Mouse (Mus musculus) thymus, postnatal 10 days (tissue): ENCODE data around the gene Ern1.
"Not testable (repeated sequence)": the region's sequence is repeated elsewhere in the genome, so short reads cannot be mapped to it uniquely, and the experiment has no call there.

ENCODE experiments used
- DNase-seq, 2 experiments: peaks; one replicate each; pipeline ENCODE4 v3.0.0; 2021; ENCODE audit warnings: low spot score in 2 of 2

Gene Ern1

DNA sequence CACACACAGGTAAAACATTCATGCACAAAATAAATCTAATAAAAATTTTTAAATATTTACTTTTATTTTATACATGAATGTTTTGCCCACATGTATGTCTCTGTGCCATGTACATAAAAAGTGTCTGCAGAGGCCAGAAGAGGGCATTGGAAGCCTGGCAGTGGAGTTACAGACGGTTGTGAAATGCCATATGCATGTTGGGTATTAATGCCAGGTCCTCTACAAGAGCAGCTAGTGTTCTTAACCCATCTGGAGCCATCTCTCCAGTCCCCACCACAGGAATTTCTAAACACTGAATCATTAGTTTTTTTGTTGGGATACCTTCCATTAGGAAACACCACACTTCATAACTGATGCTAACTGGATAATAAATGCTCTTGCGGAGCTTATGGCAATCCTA, 50.1 kb downstream of the Ern1 start:
- no peak for DNase-seq

DNA sequence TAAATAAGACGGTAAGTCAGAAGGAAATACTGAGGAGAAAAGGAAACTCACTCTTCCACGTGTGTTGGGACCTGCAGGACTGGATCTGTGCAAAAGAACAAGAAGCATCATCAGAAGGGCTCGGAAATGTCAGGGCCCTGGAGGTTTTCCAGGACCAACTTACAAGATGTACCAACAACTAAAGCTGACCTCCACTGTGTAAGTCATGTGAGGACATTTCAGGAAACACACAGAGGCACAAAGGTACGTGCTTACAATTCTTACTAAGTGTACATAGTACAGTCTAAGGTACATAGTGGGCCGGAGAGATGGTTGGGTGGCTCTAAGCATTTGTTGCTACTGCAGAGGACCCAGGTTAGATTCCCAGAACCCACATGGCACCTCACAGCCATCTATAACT, 50.6 kb downstream of the Ern1 start:
- DNase-seq = no peak

DNA sequence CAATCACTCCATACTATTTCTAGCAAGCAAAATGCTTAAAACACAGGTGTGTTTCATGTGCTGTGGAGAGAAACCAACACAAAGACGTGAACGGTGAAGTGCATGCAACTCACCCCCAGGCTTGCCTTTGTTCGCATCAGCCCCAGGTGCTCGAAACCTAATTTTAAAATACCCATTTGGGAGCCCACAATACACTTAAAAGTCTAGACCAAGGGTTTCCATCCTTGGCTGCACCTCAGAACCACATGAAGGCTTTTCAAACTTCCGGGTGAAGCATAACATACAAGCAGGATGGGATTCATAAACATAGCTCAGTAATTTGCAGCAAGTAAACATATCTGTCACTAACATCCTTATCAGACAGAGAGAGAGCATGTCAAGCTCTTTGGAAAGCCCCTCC, 57.3 kb downstream of the Ern1 start:
- peak; percentile 14 to 37 for DNase-seq

DNA sequence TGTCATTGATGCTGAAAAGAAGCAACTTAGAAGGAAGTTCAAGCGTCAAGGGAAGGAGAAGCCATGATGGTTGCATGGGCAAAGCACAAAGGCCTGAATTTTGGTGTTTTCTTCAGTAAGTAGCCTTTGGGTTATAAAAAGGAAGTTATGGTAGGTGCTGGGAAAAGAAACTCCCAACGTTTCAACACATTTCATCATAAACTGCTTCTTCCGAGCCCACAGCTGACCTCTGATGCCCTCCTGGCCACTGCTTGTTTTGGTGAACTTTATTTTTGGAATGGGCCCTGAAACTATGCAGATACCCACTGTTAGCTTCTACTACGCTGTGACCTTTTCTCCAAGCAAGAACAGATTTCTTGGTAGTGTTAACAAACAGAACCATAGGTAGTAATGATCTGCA, 58.0 kb downstream of the Ern1 start:
- no peak for DNase-seq

DNA sequence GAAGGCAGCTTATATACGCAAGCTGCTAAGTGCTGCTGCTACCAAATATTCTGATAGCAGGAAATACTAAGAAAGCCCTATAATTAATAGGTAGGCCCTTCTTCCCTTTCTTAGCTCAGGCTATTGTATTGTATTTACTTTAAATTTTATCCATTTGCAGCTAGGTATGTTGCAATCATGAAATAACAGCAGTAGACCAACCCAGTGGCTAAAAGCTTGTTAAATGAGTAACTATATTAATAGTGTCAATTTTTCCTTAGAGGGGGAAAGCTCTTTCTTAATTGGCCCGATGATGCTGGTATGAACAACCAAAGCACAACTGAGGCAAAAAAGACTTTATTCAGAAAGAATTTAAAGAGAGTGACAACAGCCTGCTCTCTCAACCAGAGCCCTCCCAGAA, 59.1 kb downstream of the Ern1 start:
- no peak for DNase-seq

DNA sequence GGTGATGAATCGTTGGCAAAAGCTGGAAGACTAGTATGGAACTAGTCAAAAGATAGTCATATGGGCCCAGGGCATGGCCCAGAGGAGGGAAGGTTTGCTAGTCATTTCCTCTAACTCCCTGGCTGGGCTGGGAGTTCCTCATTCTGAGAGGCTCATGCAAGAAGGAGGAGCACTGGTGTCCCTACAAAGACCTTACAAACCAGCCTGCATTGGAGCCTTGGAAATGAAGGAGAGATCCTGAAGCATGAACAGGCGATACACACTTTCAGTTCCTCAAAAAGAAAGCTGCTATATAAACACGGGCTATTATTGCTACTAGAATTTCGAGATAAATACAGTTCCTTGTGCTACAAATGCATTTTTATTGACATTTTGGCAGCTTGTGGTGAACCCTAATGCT, 59.5 kb downstream of the Ern1 start:
- no peak for DNase-seq

DNA sequence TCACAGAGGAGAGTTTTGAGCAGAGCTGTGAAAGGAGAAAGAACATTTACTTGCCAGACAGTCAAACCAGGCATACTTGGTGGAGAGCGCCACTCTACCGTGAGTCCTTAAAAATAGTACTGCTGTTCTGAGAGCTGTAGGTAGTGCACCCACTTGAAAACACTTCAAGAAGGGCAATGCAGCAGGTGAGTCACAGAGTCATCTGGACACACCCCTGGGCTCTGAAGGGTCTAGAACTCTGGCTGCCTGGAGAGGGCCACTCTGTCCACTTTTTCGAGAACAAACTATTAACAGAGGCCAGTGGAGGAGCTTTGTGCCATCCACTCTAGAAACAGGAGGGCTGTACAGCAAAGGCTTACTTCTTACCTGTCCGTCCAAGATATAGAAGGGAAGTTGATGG, 61.2 kb downstream of the Ern1 start:
- no peak for DNase-seq

DNA sequence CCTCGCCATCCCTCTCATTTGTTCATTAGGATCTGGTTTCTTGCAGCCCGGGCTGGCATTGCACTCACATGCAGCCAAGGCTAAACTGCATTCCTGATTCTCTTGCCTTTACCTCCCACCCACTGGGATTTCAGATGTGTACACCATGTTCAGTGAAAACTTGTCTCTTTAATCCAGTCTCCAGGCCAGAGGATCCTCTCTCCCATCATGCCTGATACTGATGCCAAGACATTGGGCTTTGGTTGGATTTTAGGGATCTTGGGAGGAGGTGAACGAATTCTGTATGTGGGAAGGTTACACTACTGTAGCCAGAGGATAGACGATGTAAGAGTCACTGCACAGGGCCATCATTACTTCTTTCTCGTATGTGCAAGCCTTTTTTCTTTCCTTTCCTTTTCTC, 62.5 kb downstream of the Ern1 start:
- no peak for DNase-seq

DNA sequence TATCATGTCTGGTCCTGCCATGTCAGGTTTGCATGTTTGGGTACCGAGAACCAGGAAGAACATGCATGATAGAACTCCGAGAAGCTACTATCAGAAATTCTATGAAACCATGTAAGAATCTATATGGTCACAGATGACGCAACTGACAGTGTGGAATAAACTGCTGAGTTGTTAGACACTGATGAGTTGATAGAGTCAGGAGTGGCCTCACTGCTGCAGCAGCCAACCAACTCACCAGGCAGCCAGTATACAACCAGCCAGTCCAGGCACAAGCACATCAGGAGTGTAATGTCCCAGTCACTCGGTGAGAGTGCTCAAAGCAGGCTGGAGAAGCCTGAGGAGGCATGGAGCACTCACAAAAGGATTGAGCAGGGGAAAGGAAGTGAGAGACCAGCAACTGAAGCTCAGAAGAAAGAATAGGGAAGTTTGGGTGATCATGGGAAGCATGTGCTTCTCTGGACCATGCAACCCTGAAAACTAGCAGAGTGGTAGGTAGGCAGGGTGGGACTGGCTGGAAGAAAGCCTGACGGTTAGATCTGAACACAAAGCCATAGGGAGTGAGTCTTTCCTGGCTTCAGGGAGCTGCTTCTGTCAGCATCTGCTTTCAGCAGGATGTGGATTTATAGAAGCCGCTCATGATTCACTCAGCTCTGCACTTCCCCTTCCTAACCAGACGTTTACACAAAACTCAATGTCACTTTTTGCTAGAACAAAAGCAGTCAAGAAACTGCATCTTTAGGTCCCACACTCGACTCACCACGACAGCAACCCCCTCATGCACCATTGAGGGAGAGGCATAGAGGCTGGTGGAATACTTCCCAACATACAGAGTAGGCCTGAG, 68.2 kb downstream of the Ern1 start:
- DNase-seq = no peak

DNA sequence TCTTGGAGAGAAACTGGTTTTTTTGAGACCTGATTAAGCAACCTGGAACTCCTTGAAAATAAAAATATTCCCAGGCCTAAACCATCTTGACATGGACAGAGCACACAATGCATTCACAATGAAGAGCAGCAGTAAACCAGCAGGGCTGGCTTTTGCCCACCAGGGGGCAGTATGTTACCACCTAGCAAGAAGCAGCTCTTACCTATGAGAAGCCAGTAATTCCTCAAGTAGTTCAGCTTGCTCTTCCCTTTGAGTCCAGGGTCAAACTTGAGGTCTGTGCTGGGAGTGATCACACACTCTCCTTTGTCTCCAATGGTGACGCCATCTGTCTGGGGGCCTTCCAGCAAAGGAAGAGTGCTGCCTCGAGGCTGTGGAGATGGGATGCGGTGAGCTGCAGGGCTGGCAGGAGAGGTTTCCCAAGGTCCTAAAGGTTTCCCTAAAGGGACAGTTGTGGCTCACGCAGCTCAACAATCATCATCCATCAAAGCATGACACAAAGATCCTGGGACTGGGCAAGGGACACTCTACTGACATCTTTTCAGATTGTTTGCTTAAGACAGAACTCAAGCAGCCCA, 68.9 kb downstream of the Ern1 start:
- DNase-seq = peak; percentile 56 to 86

DNA sequence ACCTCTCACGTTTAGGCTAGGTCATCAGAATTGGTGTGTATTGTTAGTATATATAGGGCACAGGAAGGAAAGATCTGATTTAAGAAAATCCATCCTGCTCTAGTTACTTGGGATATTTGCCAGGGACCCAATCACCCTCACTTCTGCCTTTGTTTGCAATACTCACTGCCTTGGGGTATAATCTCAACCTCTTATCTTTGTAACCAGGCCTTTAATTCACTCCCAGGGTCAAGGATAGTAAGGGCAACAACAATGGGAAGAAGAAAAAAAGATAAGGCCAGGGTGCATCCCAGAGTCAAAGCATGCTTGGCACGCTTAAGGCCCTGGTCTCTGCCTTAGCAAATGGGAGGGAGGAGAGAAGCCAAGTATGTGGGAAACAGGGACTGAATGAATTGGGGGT, 69.8 kb downstream of the Ern1 start:
- no peak for DNase-seq

DNA sequence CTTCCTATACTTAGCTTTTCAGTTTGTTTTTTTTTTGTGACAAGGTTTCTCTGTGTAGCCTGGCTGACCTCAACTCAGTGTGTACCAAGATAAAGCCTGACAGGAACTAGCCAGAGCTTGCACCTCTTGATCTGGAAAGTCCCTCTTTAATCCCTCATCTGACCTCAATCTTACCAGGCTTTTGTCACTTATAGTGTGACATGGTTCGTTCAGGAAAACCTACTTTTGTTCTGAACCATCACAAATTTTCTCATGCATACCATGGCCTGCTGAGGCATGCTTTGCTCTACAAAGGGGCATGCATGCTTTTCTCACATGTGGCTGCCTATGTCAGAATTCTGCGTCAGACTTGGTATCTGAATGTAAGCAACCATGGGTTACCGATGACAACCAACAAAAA, 71.3 kb downstream of the Ern1 start:
- DNase-seq = no peak

DNA sequence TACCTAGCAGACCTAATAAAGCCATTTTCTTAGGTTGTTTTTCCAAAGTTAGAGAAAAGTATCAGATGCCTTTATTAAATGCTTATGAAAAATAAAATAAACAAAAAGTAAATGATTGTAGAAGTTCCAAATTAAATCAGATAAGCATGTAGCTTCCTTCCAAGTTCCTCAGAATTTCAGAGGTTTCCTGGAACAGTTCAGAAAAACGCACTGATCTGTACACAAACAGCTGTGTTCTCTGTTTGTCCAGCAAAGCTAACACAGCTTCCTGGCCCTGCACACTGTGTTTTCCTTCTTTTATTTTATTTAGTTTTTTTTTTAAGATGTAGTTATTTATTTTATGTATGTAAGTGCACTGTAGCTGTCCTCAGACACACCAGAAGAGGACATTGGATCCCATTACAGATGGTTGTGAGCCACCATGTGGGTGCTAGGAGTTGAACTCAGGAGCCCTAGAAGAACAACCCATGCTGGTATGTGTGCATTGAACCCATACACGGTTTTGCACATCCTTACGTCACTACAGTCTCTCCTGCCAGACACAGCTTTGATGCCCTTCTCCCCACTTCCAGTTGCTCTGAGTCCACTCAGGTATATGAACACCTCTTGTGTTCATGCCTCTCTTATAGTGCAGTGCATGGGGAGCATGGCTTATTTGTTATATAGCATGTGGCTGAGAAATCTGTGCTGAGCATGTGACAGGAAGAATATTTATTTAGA, 74.9 kb downstream of the Ern1 start:
- DNase-seq = no peak

DNA sequence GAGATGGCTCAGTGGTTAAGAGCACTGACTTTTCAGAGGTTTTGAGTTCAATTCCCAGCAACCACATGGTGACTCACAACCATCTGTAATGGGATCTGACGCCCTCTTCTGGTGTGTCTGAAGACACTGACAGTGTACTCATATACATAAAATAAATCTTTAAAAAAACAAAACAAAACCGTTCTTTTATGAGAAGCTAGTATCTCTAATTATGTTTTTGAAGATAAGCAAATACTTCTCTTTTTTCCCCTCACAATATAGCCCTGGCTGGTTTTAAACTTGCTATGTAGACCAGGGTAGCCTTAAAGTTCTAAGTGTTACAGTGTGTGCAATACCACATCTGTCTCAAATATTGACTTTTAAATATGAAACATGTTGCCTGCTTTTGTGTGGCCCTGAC, 76.5 kb downstream of the Ern1 start:
- DNase-seq = no peak

DNA sequence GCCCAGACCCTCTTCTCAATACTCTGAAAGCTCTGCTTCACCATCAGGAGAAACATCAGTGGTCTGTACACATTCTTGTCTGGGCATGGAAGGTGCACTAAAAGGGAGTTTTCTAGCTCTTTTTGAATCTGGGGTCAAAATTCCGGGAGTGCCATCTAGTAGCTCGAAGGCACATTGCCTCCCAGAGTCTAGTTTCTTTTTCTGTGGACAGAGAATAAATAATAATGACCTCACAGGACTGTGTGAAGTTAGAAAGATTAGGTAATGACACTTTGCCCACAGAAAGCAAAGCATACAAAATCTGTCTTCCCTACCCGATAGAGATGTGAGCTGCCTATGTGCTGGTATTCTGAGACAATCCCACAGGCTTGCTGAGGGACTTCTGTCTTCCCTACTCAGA, 77.1 kb downstream of the Ern1 start:
- no peak for DNase-seq

DNA sequence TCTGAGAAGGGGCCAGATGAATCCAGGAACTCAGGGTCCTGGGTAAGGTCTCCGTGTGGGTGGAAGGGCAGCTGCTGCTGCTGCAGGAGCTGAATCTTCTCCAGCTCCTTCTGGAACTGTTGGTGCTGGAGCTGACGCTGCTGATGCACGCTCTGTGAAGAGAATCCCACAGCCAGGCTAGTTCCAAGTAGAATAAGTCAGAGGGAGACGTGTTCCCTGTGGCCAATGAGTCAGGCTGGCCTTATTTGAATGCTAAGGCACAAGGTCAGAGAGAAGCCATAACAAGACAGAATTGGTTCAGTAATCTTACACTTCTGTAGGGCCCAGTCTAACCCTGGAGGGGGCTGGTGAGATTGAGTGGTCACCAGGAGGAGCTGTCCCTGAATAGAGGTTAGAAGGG, 77.6 kb downstream of the Ern1 start:
- no peak for DNase-seq

DNA sequence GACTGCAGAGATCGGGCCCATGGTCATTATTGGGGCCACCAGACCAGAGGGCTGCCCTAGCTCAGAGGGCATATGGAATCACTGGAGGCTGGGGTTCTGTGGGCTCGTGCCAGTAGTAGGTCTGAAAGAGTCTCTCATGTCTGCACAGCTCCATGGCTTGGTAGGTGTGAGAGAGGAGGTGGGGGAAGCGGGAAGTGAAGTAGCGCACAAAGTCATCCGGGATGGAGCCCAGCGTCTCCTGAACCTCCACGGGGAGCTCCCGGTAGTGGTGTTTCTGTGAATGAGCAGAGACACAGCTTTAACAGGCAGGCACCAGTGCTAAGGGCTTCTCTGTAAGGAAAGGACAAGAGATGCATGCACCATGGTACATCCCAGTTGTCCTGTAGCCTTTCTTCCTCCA, 89.2 kb downstream of the Ern1 start:
- no peak for DNase-seq

DNA sequence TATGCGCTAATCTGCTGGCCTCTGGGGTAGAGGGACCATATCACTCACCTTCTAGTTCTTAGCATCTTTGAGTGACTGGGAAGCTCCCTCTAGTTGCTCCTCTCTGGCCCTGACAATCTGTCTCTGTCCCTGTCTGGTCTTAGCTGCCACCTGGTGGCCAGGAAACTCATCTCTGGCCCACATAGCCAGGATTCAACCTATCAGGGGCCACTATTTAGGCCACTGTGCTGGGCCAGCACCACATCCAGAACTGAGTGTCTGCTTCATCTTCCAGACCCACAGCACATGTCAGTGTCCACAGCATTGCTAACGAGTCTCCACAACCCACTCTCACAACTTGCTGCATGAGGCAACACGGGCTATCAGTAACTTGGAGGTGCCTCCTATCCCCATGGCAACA, 90.0 kb downstream of the Ern1 start:
- no peak for DNase-seq

DNA sequence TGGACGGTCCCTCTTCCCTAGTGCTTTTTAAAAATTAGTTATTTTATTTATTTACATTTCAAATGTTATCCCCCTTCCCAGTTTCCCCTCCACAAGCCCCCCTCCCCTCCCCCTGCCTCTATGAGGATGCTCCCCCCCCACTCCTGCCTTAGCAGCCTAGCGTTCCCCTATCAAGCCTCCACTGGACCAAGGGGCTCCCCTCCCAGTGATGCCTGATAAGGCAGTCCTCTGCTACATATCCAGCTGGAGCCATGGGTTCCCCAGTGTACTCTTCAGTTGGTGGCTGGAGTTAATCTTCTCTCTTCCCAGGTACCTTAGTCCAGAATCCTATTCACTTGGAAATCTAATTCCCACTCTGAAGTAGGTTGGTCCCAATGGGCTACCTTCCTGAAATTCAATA, 93.6 kb downstream of the Ern1 start:
- not testable (repeated sequence) for DNase-seq

DNA sequence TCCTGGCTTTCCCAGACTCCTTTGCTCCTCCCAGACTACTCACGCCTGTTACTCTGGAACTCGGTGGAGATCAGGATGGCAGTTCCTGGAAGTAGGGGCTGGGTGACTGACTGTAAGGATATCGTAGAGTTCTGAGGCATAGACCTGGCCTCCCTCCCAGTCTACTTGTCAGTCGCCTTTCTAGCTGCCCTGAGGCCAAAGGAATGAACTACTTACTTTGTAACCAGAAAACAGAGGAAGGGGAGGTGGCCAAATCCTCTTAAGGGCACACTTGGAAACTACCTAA, 94.4 kb downstream of the Ern1 start:
- no peak for DNase-seq

DNA sequence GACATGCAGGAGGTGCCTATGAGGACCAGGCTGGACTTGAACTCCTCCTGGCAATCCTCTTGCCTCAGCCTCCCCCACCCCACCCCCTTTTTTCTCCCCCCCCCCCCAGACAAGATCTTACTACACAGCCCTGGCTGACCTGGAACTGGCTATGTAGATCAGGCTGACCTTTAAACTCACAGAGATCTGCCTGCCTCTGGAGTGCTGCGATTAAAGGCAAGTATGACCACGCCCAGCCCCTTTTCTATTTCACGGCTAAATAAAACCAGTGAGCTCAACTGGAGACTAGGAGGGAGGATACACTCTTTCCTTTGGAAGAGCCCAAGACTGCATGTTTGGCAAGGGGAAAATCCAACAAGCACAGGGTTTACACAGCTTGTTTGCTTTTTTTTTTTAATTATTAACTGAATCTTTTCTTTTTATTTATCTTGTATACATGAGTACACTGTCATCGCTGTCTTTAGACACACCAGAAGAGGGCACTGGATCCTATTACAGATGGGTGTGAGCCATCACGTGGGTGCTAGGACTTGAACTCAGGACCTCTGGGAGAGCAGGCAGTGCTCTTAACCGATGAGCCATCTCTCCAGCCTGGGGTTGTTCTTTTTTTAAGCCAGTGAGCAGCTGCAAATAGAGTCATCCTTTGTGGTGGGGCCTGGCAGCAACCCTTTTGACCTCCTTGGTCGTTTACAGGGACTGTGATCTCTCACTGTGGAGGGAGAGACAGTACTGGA, 94.9 kb downstream of the Ern1 start:
- DNase-seq = no peak

DNA sequence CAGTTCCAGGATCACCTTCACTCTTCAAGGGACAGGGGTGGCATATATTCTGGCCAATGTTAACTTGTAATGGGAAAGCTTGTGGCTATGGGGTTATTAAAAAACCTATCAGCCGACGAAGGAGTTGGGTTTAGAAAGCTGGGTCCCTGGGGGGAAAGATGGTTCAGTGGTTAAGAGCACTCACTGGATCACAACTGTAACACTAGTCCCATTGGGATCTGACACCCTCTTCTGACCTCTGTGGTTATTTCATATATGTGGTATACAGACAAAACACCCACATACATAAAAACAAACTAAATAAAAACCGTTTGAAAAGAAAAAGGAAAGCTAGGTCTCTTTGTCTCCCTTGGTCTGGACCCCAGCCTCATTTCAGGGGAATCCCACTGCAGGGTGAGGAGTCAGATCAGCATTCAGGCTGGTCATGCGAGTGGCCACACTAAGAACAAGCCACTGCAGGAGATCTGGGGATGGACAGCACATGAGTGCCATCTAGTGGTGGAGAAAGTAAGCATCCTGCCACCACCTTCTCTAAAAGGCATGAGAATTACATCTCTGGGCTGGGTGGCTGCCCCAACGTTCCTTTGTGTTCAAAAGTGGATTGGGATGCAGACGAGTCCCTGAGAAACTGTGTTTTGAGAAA, 96.0 kb downstream of the Ern1 start:
- peak; percentile 52 to 80 for DNase-seq
